Mouse (Mus musculus) ES-Bruce4 (cell line): ENCODE measurements around the gene Tas2r144. TPM values are rescaled to one million over a fixed set of nuclear protein-coding genes. Genes with fewer than 3 reads are reported as not detected.

Source experiments
- H3K27ac ChIP-seq: 2 replicates; pipeline ENCODE4 v1.5.1; 2012; ENCODE audit warnings: low read length, inconsistent platforms; ENCODE audit not compliant: insufficient read depth
- H3K27me3 ChIP-seq: 2 replicates; pipeline ENCODE4 v1.6.1; 2012; ENCODE audit warnings: mild to moderate bottlenecking, low read length, inconsistent platforms; ENCODE audit not compliant: control insufficient read depth, poor library complexity, insufficient read depth, severe bottlenecking
- H3K36me3 ChIP-seq: 2 replicates; pipeline ENCODE4 v1.6.1; 2012; ENCODE audit warnings: inconsistent platforms, mild to moderate bottlenecking, low read length, moderate library complexity; ENCODE audit not compliant: control insufficient read depth, poor library complexity, insufficient read depth, severe bottlenecking
- H3K4me1 ChIP-seq: one replicate; pipeline ENCODE4 v1.8.1; 2011; ENCODE audit warnings: low read length; ENCODE audit not compliant: control insufficient read depth, insufficient read depth
- H3K4me3 ChIP-seq: 2 replicates; pipeline ENCODE4 v1.5.1; 2011; ENCODE audit warnings: low read depth, mild to moderate bottlenecking, low read length
- H3K9ac ChIP-seq: 2 replicates; pipeline ENCODE4 v1.6.1; 2012; ENCODE audit warnings: low read depth, mild to moderate bottlenecking, inconsistent platforms; ENCODE audit not compliant: poor library complexity, severe bottlenecking
- H3K9me3 ChIP-seq: replicated peaks from 2 replicates; pipeline ENCODE4 v1.6.1; 2012; ENCODE audit warnings: mild to moderate bottlenecking, low read length, inconsistent platforms; ENCODE audit not compliant: control insufficient read depth, poor library complexity, insufficient read depth, severe bottlenecking
- CTCF ChIP-seq: IDR thresholded peaks from one replicate; pipeline ENCODE4 v1.8.1; 2011; ENCODE audit warnings: low read depth, low read length
- EP300 ChIP-seq: IDR thresholded peaks from 2 replicates; pipeline ENCODE4 v1.6.1; 2011; ENCODE audit warnings: low read depth, low read length; ENCODE audit not compliant: insufficient read depth
- POLR2A ChIP-seq: IDR thresholded peaks from one replicate; pipeline ENCODE4 v1.8.1; 2011; ENCODE audit warnings: low read length; ENCODE audit not compliant: insufficient read depth
- polyA plus RNA-seq: library from polyadenylated mRNA; stranded (reverse); fragments of >200 nt; gene quantifications from 2 replicates; pipeline ENCODE4 v1.2.4, GENCODE M21; 2011; ENCODE audit warnings: low read depth; ENCODE audit not compliant: missing spikeins, insufficient read depth, insufficient read length

Gene Tas2r144
- polyA plus RNA-seq, 1 experiment, result not detected

- H3K4me1 ChIP-seq, result no peaks in the 10 kb centered on the region
- no peaks in the 10 kb centered on the region for H3K27me3 ChIP-seq
- no peaks in the 10 kb centered on the region for H3K9me3 ChIP-seq
- TF ChIP-seq CTCF, result no peak
- no peak for TF ChIP-seq EP300
- H3K27ac ChIP-seq, result no peak overlapping the region
- no peak overlapping the region for H3K4me3 ChIP-seq
- H3K36me3 ChIP-seq, result no peaks in the 10 kb centered on the region
- no peak overlapping the region for H3K9ac ChIP-seq
These were observed 26.4 kb downstream of the Tas2r144 start for GRCm38 (mm10) chr6:42241311-42242045.

GRCm38 (mm10) chr6:42245711-42246353 is 30.7 kb downstream of the Tas2r144 start, which contains the start of gene Gstk1:
Gene Gstk1, plus strand, starts transcription at chr6:42245935.
- Histone ChIP-seq H3K27ac (no peak within 1 kb of the TSS), H3K4me1 (no peaks in the 10 kb centered on the region)

DNA sequence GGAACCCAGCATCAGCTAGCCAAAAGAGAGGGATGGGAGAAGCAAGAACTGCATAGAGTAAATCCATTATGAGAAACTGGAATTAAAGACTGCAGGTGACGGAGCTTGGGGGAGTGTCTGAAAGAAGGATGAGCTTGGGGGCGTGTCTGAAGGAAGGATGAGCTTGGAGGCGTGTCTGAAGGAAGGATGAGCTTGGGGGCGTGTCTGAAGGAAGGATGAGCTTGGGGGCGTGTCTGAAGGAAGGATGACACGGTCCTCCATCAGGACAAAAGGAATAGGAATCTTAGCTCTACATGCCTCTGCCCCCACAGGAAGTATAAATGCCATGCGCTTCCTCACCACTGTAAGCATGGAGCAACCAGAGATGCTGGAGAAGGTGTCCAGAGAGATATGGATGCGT is 32.0 kb downstream of the Tas2r144 start:
- H3K4me1 ChIP-seq, result no peaks in the 10 kb centered on the region
- TF ChIP-seq EP300, result no peak
- TF ChIP-seq CTCF, result no peak
- TF ChIP-seq POLR2A, result no peak
- no peak overlapping the region for H3K27ac ChIP-seq
- H3K36me3 ChIP-seq, result no peaks in the 10 kb centered on the region
- H3K9me3 ChIP-seq, result no peaks in the 10 kb centered on the region
- H3K4me3 ChIP-seq, result peak overlapping the region; percentile 68
- H3K27me3 ChIP-seq, result no peaks in the 10 kb centered on the region
- no peak overlapping the region for H3K9ac ChIP-seq

More at GRCm38 (mm10) chr6:42245711-42246353, 30.7 kb downstream of the Tas2r144 start, which contains the start of gene Gstk1:
- Histone ChIP-seq H3K27me3 (no peaks in the 10 kb centered on the region), H3K9ac (peak within 1 kb of the TSS; percentile 39; the same call in 1 of the 2 replicates), H3K9me3 (no peaks in the 10 kb centered on the region), H3K36me3 (no peaks in the 10 kb centered on the region), H3K4me3 (peak within 1 kb of the TSS; percentile 65)
- no peak for TF ChIP-seq CTCF
- no peak for TF ChIP-seq EP300
- TF ChIP-seq POLR2A, result no peak

DNA sequence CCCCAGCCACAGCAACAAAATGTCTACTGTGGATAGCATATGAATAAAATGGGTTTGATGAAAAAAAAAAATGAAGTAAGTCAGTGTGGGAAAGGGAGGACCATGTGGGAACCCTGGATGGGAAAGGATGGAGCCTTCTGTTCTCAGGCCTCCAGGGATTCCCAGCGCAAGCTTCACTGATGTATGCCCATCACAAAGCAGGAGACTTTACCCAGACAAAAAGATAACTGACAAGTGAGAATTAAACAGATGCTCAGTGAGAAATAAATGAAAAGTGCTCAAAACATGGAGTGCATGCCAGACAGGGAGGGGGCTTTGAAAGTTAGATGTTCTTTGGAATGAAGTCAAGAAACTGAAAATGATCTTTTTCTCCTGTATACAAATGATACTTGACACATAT is 32.9 kb downstream of the Tas2r144 start:
- TF ChIP-seq EP300 (no peak), CTCF (no peak), POLR2A (no peak)
- Histone ChIP-seq H3K36me3 (no peaks in the 10 kb centered on the region), H3K27ac (no peak overlapping the region), H3K4me1 (no peaks in the 10 kb centered on the region), H3K27me3 (no peaks in the 10 kb centered on the region), H3K9me3 (no peaks in the 10 kb centered on the region), H3K9ac (no peak overlapping the region), H3K4me3 (no peak overlapping the region)

DNA sequence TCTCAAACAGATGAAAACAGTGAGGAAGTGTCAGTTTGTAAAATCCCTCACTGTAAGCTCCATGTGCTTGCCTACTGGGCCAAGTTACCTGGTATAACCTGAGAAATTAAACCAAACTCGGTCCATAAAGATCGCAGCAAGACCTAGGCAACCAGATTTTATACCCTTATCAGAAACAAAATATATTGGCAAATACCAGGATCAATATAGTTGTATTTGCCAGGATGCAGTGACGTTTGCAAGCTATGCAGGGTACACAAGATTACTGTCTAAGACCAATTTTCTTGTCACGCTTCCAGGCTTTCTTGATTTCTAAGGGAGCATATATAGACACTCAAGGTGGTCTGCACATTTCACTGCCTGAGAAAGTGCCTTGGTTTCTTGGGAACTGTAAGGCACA is 36.7 kb downstream of the Tas2r144 start:
- Histone ChIP-seq H3K27me3 (no peaks in the 10 kb centered on the region), H3K9me3 (no peaks in the 10 kb centered on the region), H3K27ac (no peak overlapping the region), H3K4me1 (peaks cover 2% of the 10 kb centered on the region), H3K9ac (no peak overlapping the region), H3K4me3 (no peak overlapping the region), H3K36me3 (no peaks in the 10 kb centered on the region)
- TF ChIP-seq EP300, result no peak
- TF ChIP-seq POLR2A, result no peak
- TF ChIP-seq CTCF, result no peak

DNA sequence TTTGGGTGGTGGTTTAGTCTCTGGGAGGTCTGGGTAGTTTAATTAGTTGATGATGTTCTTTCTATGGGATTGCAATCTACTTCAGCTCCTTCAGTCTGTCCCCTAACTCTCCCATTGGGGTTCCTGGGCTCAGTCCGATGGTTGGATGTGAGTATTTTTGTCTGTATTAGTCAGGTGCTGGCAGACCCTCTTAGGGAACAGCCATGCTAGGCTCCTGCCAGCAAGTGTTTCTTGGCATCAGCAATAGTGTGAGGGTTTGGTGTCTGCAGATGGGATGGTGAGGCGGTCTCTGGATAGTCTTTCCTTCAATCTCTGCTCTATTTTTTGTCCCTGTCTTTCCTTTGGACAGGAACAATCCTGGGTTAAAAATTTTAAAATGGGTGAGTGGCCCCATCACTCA is 38.0 kb downstream of the Tas2r144 start:
- Histone ChIP-seq H3K4me3 (no peak overlapping the region), H3K9me3 (no peaks in the 10 kb centered on the region), H3K9ac (no peak overlapping the region), H3K36me3 (no peaks in the 10 kb centered on the region), H3K4me1 (peaks cover 2% of the 10 kb centered on the region), H3K27ac (no peak overlapping the region), H3K27me3 (no peaks in the 10 kb centered on the region)
- TF ChIP-seq CTCF (no peak), EP300 (no peak), POLR2A (no peak)
